ENCODE assay signal across 7 mouse cellular contexts in the genomic region with DNA sequence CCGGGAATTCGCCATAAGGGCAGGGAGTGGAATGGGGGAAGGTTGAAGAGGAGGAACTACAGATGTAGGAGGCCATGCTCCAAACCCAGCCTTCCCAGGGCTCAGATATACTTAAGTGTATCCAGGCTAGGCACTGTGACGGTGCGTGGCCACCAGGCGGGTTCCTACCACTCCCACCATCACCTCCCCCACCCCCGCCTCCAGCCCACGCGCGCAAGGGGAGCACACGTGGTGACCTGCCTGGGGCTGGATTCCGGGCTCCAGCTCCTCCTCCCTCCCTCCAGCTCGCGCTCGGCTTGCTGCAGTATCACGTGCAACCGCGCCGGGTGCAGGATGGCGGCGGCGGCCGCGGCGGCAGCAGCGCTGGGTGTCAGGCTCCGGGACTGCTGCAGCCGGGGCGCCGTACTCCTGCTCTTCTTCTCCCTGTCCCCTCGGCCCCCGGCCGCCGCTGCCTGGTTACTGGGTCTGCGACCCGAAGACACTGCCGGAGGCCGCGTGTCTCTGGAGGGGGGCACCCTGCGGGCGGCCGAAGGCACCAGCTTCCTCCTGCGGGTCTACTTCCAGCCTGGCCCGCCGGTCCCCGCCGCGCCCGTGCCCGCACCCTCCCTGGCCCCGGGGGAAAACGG. TPM values are rescaled to one million over a fixed set of nuclear protein-coding genes. Genes with fewer than 3 reads are reported as not detected.
DNase-seq lines count a peak whose midpoint lies in the region; ATAC-seq lines count a peak whose summit lies in the region.

A gene (plus strand): TSS at position 325 of the 626 bp plus-strand sequence.

- peaks cover 4% of the 10 kb centered on the region; the same call in 1 of the 2 replicates for H3K4me1 ChIP-seq in intestine, embryonic 14.5 days (replicated peaks; ENCODE audit: control insufficient read depth, insufficient read depth, low read length)
- H3K4me1 ChIP-seq in midbrain, embryonic 14.5 days (ENCODE audit: control insufficient read depth, insufficient read depth, low read length), result 0 out of 2 replicates have a peak, but pooled peaks cover 9% of the 10 kb centered on the region

- peaks cover 53% of the 10 kb centered on the region for H3K27me3 ChIP-seq in intestine, embryonic 14.5 days (replicated peaks; ENCODE audit: control insufficient read depth, insufficient read depth, low read length)
- peaks cover 19% of the 10 kb centered on the region; the same call in 1 of the 2 replicates for H3K27me3 ChIP-seq in midbrain, embryonic 14.5 days (ENCODE audit: control insufficient read depth, insufficient read depth, low read length)

- H3K4me3 ChIP-seq in intestine, embryonic 14.5 days (ENCODE audit: low read depth, low read length), result peak within 1 kb of the TSS; percentile 60
- H3K4me3 ChIP-seq in midbrain, embryonic 14.5 days (replicated peaks; ENCODE audit: low read depth, low read length), result peak within 1 kb of the TSS; percentile 80

- H3K36me3 ChIP-seq in intestine, embryonic 14.5 days (ENCODE audit: control insufficient read depth, insufficient read depth, low read length), result no peaks in the 10 kb centered on the region
- no peaks in the 10 kb centered on the region for H3K36me3 ChIP-seq in midbrain, embryonic 14.5 days (ENCODE audit: control insufficient read depth, insufficient read depth, low read length)

- ATAC-seq in intestine, embryonic 14.5 days (replicated peaks; ENCODE audit: low FRiP score, low TSS enrichment, low read depth), result peak; percentile 85
- peak; percentile 89 for ATAC-seq in midbrain, embryonic 14.5 days (ENCODE audit: low FRiP score, low TSS enrichment)

- under 1% methylated on average over 42 of the region's 51 CpGs for WGBS in intestine, embryonic 14.5 days
- WGBS in midbrain, embryonic 14.5 days, result under 1% methylated on average over 51 of the region's 51 CpGs

- intact Hi-C loops in left cerebral cortex, postnatal 10 days (cut with DNase I), result no loop called here

- no peak within 1 kb of the TSS for H3K27ac ChIP-seq in intestine, embryonic 14.5 days (ENCODE audit: low read depth)
- peak within 1 kb of the TSS; percentile 80 for H3K27ac ChIP-seq in midbrain, embryonic 14.5 days (replicated peaks; ENCODE audit: low read depth, low read length)

- H3K9ac ChIP-seq in intestine, embryonic 14.5 days (ENCODE audit: low read length), result peak within 1 kb of the TSS; percentile 48
- peak within 1 kb of the TSS; percentile 74 for H3K9ac ChIP-seq in midbrain, embryonic 14.5 days (replicated peaks; ENCODE audit: low read length)

- no peaks in the 10 kb centered on the region for H3K9me3 ChIP-seq in intestine, embryonic 14.5 days (ENCODE audit: control insufficient read depth, low read length)
- no peaks in the 10 kb centered on the region for H3K9me3 ChIP-seq in midbrain, embryonic 14.5 days (ENCODE audit: control insufficient read depth, low read length)

- peak; percentile 59 for DNase-seq in adrenal gland, postnatal 10 days
- peak; percentile 86 for DNase-seq in cerebellum, adult 9-10 months
- peak; percentile 53 to 76 for DNase-seq in frontal cortex, adult 2 months (ENCODE audit: extremely low spot score in 1 of 2, low spot score in 1 of 2)
- peak; percentile 83 for DNase-seq in intestine, embryonic 14.5 days (ENCODE audit: low spot score)
- peak in 1 of 2 experiments; percentile 83 for DNase-seq in left cerebral cortex, postnatal 10 days (ENCODE audit: extremely low spot score in 1 of 2, low spot score in 2 of 2)
- DNase-seq in midbrain, embryonic 14.5 days, result peak; percentile 89
- DNase-seq in telencephalon, adult 2 months (ENCODE audit: low read depth, low spot score), result peak; percentile 62

- peak within 1 kb of the TSS; percentile 99 for H3K4me2 ChIP-seq in intestine, embryonic 14.5 days (ENCODE audit: low read length)
- H3K4me2 ChIP-seq in midbrain, embryonic 14.5 days (ENCODE audit: low read length), result peak within 1 kb of the TSS; percentile 96

RNA-seq across cellular contexts. Expression of the gene that starts here (rescaled TPM):
- under 1 TPM; 0.21 to 0.42 TPM for total RNA-seq in adrenal gland, postnatal 10 days (2021)
- 47.0 and 49.4 TPM in 2 replicates for polyA plus RNA-seq in frontal cortex, adult 2 months (2012; rRNA removed)
- polyA plus RNA-seq in intestine, embryonic 14.5 days (2014; fragmentation: Nextera tagmentation; extraction: Ambion mirVana), result 0.45 and 0.98 TPM in 2 replicates
- total RNA-seq in left cerebral cortex, postnatal 10 days (2021), result 10 to 100 TPM; 39.3 to 40.4 TPM
- polyA plus RNA-seq in midbrain, embryonic 14.5 days (2014; fragmentation: Nextera tagmentation; extraction: Ambion mirVana), result 2.3 and 2.5 TPM in 2 replicates

Comparison
In these comparisons a context has a peak if more than half of its experiments do, and no peak if none do; other contexts are left out.
1. RNA of the gene that starts here (total RNA-seq): 39.3 to 40.4 TPM in left cerebral cortex, postnatal 10 days; 0.21 to 0.42 TPM in adrenal gland, postnatal 10 days; every median in the first group is over 10 times any median in the second.
2. RNA of the gene that starts here (polyA plus RNA-seq): 47.0 to 49.4 TPM in frontal cortex, adult 2 months; 2.3 to 2.5 TPM in midbrain, embryonic 14.5 days and 0.45 to 0.98 TPM in intestine, embryonic 14.5 days; every median in the first group is over 10 times any median in the second.
3. Peak in DNase-seq in adrenal gland, postnatal 10 days; RNA of the gene not detected or under 1 TPM.
4. Peak in DNase-seq, ATAC-seq, H3K4me3 ChIP-seq, H3K9ac ChIP-seq and H3K4me2 ChIP-seq in intestine, embryonic 14.5 days; RNA of the gene not detected or under 1 TPM.